Mouse (Mus musculus) bone marrow macrophage, adult 2 months (primary cell): ENCODE results near the gene Trpm3. TPM values are rescaled to one million over a fixed set of nuclear protein-coding genes. Genes with fewer than 3 reads are reported as not detected.

Experiments
- H3K27ac ChIP-seq: 2 replicates; pipeline ENCODE4 v1.5.1; 2012; ENCODE audit warnings: low read depth, low read length; ENCODE audit not compliant: insufficient read depth
- H3K4me1 ChIP-seq: 2 replicates; pipeline ENCODE4 v1.6.1; 2012; ENCODE audit warnings: low read length; ENCODE audit not compliant: control insufficient read depth, insufficient read depth
- H3K4me3 ChIP-seq: 2 replicates; pipeline ENCODE4 v1.5.1; 2012; ENCODE audit warnings: mild to moderate bottlenecking, low read length, moderate library complexity; ENCODE audit not compliant: insufficient read depth
- CTCF ChIP-seq: IDR thresholded peaks from 2 replicates; pipeline ENCODE4 v1.5.1; 2012; ENCODE audit warnings: low read depth, mild to moderate bottlenecking, low read length, moderate library complexity
- POLR2A ChIP-seq: IDR thresholded peaks from 2 replicates; pipeline ENCODE4 v1.6.1; 2012; ENCODE audit warnings: mild to moderate bottlenecking, low read depth, low read length, borderline replicate concordance
- polyA plus RNA-seq: library from polyadenylated mRNA; stranded (reverse); fragments of >200 nt; gene quantifications from 2 replicates; pipeline ENCODE4 v1.2.4, GENCODE M21; 2012; ENCODE audit not compliant: missing spikeins, insufficient read depth, insufficient read length

Gene Trpm3
- polyA plus RNA-seq, 1 experiment: not detected

DNA sequence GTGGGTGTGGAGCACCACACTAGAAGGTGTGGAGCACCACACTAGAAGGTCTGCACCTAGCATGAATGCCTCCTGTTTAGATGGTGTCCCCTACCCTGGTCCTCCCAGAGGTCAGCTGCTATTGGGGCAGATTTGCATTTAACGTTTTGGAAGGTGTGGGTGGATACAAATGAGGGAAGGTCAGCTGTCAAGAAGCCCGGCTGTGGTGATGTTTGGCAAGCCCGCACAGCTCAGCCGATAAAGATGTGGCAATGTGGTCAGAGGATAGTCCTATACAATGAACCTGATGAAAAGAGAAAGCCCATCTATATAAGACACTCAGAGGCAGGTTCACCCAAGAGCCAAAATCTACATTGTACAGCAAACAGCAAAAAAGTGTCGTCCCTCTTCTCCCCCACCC, 895.3 kb downstream of the Trpm3 start:
- TF ChIP-seq CTCF (no peak), POLR2A (no peak)
- Histone ChIP-seq H3K4me1 (0 out of 2 replicates have a peak, but pooled peaks cover 2% of the 10 kb centered on the region), H3K27ac (no peak overlapping the region), H3K4me3 (no peak overlapping the region)

DNA sequence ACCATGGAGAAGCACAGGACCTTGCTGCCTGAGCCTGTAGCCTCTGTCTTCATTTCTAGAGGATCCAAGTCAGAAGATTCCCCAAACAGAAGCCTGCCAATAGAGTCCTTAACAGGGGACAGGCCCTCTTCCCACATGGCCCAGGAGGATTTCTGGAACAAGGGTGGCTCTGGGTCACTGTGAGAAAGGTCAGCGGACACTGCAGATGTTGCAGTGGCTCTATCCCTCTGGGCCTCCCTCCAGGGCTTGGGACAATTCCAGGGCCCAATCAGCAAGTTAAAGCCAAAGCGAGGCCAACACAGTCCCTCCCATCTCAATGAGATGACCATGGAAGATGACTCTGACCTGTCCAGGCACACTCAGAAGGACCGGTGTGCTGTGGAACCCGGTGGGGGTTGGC, 896.1 kb downstream of the Trpm3 start:
- Histone ChIP-seq H3K27ac (no peak overlapping the region), H3K4me1 (0 out of 2 replicates have a peak, but pooled peaks cover 2% of the 10 kb centered on the region)

DNA sequence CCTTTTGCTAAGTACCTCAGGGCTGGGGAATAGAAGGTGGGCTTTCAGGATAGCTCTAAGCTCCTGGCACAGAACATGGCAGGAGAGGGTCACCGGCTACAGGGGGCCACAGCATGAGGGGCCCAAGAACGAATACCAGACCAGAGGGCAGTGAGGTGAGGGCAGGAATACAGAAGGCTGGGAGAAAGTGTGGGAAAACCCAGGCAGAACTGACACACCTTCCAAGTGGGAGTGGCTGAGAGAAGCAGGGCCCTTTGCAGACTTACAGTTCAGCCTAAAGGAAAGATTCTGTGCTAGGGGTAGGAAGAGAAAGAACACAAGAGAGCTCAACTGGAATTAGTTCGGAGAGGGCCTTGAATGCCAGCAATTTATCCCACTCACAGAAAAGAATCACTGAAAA, 896.9 kb downstream of the Trpm3 start:
- H3K27ac ChIP-seq: no peak overlapping the region
- TF ChIP-seq CTCF: no peak
- TF ChIP-seq POLR2A: no peak
- no peak overlapping the region for H3K4me3 ChIP-seq
- 0 out of 2 replicates have a peak, but pooled peaks cover 2% of the 10 kb centered on the region for H3K4me1 ChIP-seq

More for the DNA sequence above, 896.1 kb downstream of the Trpm3 start:
- no peak overlapping the region for H3K4me3 ChIP-seq
- TF ChIP-seq POLR2A: no peak
- TF ChIP-seq CTCF: no peak

DNA sequence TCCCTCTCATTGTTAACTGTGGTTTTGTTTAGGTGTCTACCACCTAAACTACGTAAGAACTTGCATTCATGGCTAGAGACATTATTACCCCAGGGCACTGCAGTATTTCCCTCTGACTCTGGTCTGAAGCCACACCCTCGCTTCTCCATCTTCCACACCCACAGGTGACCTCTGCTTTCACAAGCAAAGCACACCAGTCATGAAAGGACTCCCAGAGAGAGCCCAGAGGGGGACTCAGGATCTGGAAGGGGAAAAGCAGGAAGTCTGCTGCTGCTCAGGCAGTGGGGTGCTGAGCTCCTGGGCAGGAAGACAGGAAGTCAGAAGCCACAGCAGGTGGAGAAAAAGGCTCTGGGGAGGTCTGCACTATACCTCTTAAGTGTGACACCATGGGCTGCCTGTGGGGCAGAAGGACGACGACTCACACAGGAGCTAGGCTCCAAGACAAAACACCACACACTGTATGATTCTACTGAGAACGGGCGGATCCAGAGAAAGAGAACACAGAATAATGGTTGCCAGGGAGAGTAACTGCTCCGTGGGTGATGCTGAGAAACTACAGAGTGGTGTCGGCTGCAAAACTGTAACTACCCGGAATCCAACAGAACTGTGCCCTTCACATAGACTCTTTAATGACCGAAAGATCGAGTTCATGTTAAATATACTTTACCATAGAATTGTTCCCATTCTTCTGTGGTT, 898.1 kb downstream of the Trpm3 start:
- no peak overlapping the region for H3K27ac ChIP-seq
- TF ChIP-seq POLR2A (no peak), CTCF (no peak)

DNA sequence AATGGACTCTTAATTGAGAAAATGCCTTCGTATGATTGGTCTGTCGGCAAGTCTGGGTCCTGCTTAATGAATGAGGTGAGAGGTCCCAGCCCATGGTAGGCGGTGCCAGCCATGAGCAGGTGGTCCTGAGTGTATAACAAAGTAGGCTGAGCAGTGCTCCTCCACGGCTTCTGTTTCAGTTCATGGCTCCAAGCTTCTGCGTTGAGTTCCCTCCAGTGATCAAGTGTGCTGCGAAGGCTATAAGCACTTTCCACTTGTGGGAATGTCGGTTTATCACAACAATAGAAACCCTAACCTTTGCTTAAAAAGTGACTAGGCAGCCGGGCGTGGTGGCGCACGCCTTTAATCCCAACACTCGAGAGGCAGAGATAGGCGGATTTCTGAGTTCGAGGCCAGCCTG, 898.7 kb downstream of the Trpm3 start:
- Histone ChIP-seq H3K4me3 (no peak overlapping the region), H3K27ac (no peak overlapping the region)
- TF ChIP-seq CTCF: no peak
- TF ChIP-seq POLR2A: no peak

More for the DNA sequence above, 898.1 kb downstream of the Trpm3 start:
- Histone ChIP-seq H3K4me3 (no peak overlapping the region), H3K4me1 (0 out of 2 replicates have a peak, but pooled peaks cover 2% of the 10 kb centered on the region)

DNA sequence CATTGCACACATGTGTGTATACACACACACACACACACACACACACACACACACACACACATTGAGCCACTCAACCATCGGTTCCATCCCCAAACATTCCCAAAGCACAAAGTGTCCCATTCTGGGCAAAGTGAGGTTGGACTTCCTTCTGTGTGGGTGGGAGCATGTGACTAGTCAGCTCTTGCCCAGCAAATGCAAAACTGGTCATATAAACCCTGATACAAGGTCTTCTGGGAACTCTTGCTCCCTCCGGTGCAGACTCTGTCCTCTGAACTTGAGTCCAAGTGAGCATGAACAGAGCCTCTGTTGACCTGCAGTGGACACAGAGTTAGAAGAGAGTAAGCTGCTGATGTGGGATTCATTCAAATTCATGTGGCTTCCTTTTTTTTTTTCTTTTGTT, 899.5 kb downstream of the Trpm3 start:
- Histone ChIP-seq H3K4me1 (0 out of 2 replicates have a peak, but pooled peaks cover 2% of the 10 kb centered on the region), H3K27ac (no peak overlapping the region), H3K4me3 (no peak overlapping the region)
- no peak for TF ChIP-seq CTCF
- TF ChIP-seq POLR2A: no peak

More for the DNA sequence above, 898.7 kb downstream of the Trpm3 start:
- H3K4me1 ChIP-seq: 0 out of 2 replicates have a peak, but pooled peaks cover 2% of the 10 kb centered on the region

DNA sequence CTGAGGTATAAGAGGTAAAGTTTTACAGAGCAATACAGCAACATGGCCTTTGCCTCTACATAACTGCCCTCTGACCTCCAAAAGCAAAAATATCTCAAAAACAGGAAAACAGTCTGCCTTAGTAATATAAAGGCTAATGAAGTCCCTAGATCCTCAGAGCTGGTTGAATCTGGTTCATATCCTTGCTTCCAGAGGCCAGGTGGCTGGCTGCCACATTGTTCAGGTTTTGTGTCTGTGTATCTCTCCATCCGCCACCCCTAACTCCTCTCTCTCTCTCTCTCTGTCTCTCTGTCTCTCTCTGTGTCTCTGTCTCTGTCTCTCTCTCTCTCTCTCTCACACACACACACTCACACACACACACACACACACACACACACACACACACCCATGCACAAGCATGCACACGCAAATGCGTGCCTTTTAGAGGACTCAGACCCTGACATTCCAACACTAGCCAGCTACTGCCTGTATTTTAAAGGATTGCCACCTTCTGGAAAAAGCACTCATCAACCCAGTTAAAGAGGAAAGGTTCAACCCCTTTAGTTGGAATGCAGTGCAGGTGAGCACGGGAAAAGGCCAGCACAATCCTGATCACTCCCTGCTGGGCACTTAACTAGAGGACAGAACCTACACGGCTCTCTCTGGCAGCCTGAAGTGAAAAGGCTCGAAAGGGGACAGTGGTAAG, 902.8 kb downstream of the Trpm3 start:
- Histone ChIP-seq H3K27ac (no peak overlapping the region), H3K4me1 (0 out of 2 replicates have a peak, but pooled peaks cover 2% of the 10 kb centered on the region), H3K4me3 (no peak overlapping the region)
- TF ChIP-seq POLR2A (no peak), CTCF (no peak)

DNA sequence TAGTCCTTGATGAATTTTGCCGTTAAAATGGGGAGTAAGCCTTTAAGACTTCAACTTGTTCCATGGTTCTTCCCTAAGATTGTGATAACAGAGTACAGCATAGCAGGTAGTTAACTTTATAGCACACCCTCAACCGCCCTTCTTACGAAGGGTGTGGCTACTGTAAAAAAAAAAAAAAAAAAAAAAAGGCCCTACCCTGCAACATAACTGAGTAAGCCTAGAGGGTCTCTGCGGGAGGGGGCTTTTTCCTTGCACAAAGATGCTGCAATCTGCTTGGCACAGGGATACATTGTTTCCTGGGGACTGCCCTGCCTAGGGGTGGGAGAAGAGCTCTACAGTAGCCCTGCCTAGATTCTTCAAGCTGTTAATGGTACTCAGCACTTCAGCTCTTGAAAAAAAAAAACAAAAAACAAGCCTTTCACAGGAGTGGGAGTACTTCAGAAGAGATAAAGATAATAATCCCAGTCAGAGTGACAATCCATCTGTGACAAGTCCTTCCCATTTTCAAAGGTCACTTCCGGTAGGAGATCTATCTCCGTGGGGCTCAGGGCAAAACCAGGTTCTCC, 903.4 kb downstream of the Trpm3 start:
- H3K4me1 ChIP-seq: 0 out of 2 replicates have a peak, but pooled peaks cover 2% of the 10 kb centered on the region
- no peak overlapping the region for H3K27ac ChIP-seq
- TF ChIP-seq POLR2A: no peak
- no peak for TF ChIP-seq CTCF
- no peak overlapping the region for H3K4me3 ChIP-seq

DNA sequence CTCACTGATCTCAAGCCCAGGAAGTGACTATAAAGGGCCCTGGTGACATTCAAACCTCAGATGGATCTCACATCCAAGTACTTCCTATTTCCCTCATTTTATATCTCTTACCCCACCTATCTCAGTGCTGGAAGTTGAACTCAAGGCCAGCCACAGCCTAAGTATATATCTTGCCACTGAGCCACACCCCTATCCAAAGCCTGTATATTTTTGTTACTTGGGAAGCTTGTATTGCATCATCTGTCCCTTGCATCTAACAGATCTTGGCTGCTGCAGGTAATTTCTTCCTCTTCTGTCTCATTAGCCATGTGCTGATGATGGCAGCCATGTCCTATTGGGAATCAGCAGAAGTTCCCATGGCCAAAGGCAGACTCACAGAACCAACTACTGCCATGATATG, 904.9 kb downstream of the Trpm3 start:
- H3K4me1 ChIP-seq: no peaks in the 10 kb centered on the region
- TF ChIP-seq POLR2A (no peak), CTCF (no peak)
- no peak overlapping the region for H3K4me3 ChIP-seq
- no peak overlapping the region for H3K27ac ChIP-seq
